Mouse (Mus musculus) kidney, postnatal 0 days (tissue): ENCODE results near the gene Il18bp. TPM values are rescaled to one million over a fixed set of nuclear protein-coding genes. Genes with fewer than 3 reads are reported as not detected.

Source experiments
- ATAC-seq: fragments of 200-750 bp; cut with Nextera tagmentation; replicated peaks from 2 replicates; pipeline ENCODE4 v1.8.0; 2017; ENCODE audit warnings: low read depth, moderate number of reproducible peaks, moderate TSS enrichment, moderate library complexity; ENCODE audit not compliant: low FRiP score
- DNase-seq: peaks from one replicate; pipeline ENCODE4 v3.0.0-alpha.2; 2016; ENCODE audit warnings: low spot score
- H3K27ac ChIP-seq: fragments of 300-500 bp; sonication (generic); 2 replicates; pipeline ENCODE4 v1.5.1; 2014; ENCODE audit warnings: mild to moderate bottlenecking
- H3K27me3 ChIP-seq: fragments of 300-500 bp; sonication (generic); 2 replicates; pipeline ENCODE4 v1.6.1; 2014; ENCODE audit warnings: low read length, mixed read lengths; ENCODE audit not compliant: insufficient read depth
- H3K36me3 ChIP-seq: fragments of 300-500 bp; sonication (generic); 2 replicates; pipeline ENCODE4 v1.6.1; 2014; ENCODE audit warnings: low read length, mixed read lengths; ENCODE audit not compliant: insufficient read depth
- H3K4me1 ChIP-seq: fragments of 300-500 bp; sonication (generic); replicated peaks from 2 replicates; pipeline ENCODE4 v1.6.1; 2014; ENCODE audit warnings: antibody characterized with exemption, low read length, mixed read lengths; ENCODE audit not compliant: insufficient read depth
- H3K4me2 ChIP-seq: fragments of 300-500 bp; sonication (generic); 2 replicates; pipeline ENCODE4 v1.6.1; 2014; ENCODE audit warnings: mild to moderate bottlenecking, low read length, moderate library complexity, mixed read lengths
- H3K4me3 ChIP-seq: fragments of 300-500 bp; sonication (generic); replicated peaks from 2 replicates; pipeline ENCODE4 v1.5.1; 2014; ENCODE audit warnings: low read depth, low read length
- H3K9ac ChIP-seq: fragments of 300-500 bp; sonication (generic); 2 replicates; pipeline ENCODE4 v1.6.1; 2014; ENCODE audit warnings: low read depth, low read length
- H3K9me3 ChIP-seq: fragments of 300-500 bp; sonication (generic); replicated peaks from 2 replicates; pipeline ENCODE4 v1.6.1; 2016; ENCODE audit warnings: low read length, inconsistent platforms, mixed read lengths
- CTCF ChIP-seq: IDR thresholded peaks from 2 replicates; pipeline ENCODE4 v1.5.1; 2016; ENCODE audit warnings: antibody characterized with exemption, low read depth, mild to moderate bottlenecking, moderate library complexity
- WGBS: fragments of 180-500 bp; shearing (Covaris S2); extraction: QIAGEN DNeasy Blood & Tissue Kit; methylation state at CpG from one replicate; pipeline ENCODE4 v1.1.7; 2014; 5-methylcytosine and 5-hydroxymethylcytosine counted together
- polyA plus RNA-seq: library from polyadenylated mRNA; unstranded; fragments of >200 nt; fragmentation: Nextera tagmentation; extraction: Ambion mirVana; gene quantifications from 2 replicates; pipeline ENCODE4 v1.2.1, GENCODE M21; 2015

Il18bp gene
- polyA plus RNA-seq, 1 experiment from 2014 or later, result 2.1 TPM

DNA sequence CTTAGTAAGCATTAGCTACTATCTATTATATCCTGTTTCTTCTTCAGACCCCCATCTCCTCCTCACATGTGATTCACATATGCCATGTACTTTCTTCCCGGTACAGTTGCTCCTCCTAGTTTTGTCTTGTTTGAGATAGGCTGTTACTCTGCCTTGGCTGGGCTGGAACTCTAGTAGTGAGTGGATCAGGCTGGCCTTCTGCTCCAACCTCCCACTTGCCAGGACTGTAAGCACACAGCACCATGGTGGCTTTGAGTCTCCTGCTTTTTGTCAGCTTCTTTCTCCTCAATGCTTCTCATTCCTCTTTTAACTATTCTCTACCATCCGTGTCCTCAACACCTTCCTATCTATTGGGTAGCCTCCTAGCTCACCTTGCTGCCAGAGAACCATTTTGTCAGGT, 49.7 kb downstream of the Il18bp start:
- Histone ChIP-seq H3K36me3 (no peaks in the 10 kb centered on the region), H3K9ac (no peak overlapping the region), H3K4me3 (no peak overlapping the region), H3K4me1 (peaks cover 25% of the 10 kb centered on the region), H3K27me3 (no peaks in the 10 kb centered on the region), H3K9me3 (no peaks in the 10 kb centered on the region), H3K27ac (peak overlapping the region; percentile 100), H3K4me2 (peak overlapping the region; percentile 86; the same call in 1 of the 2 replicates)
- DNase-seq (no peak), ATAC-seq (no peak)
- WGBS, result 64% methylated on average over 2 of the region's 2 CpGs
- TF ChIP-seq CTCF, result no peak

- no peak overlapping the region for H3K4me3 ChIP-seq
- H3K36me3 ChIP-seq, result no peaks in the 10 kb centered on the region
- H3K27me3 ChIP-seq, result no peaks in the 10 kb centered on the region
- H3K27ac ChIP-seq, result no peak overlapping the region
- 100% methylated on average over 1 of the region's 1 CpGs for WGBS
- no peak for DNase-seq
- H3K9me3 ChIP-seq, result no peaks in the 10 kb centered on the region
- TF ChIP-seq CTCF, result no peak
- ATAC-seq, result no peak
- no peak overlapping the region for H3K4me2 ChIP-seq
- H3K9ac ChIP-seq, result no peak overlapping the region
- H3K4me1 ChIP-seq, result peaks cover 16% of the 10 kb centered on the region
Observed at GRCm38 (mm10) chr7:101967256-101967655, 51.2 kb downstream of the Il18bp start.

- H3K4me1 ChIP-seq, result peaks cover 7% of the 10 kb centered on the region
- H3K27me3 ChIP-seq, result no peaks in the 10 kb centered on the region
- no peak overlapping the region for H3K4me3 ChIP-seq
- H3K9ac ChIP-seq, result no peak overlapping the region
- H3K27ac ChIP-seq, result peak overlapping the region; percentile 31; the same call in 1 of the 2 replicates
- H3K36me3 ChIP-seq, result no peaks in the 10 kb centered on the region
- ATAC-seq, result no peak
- H3K4me2 ChIP-seq, result no peak overlapping the region
- no peak for TF ChIP-seq CTCF
- DNase-seq, result no peak
- 44% methylated on average over 2 of the region's 2 CpGs for WGBS
- no peaks in the 10 kb centered on the region for H3K9me3 ChIP-seq
Observed at GRCm38 (mm10) chr7:101965606-101966005, 52.9 kb downstream of the Il18bp start.

Other genes starting within 250 kb of the Il18bp start
- 0.13 and 0.19 TPM in 2 replicates for gene Phox2a, start 200.4 kb downstream of the Il18bp start, polyA plus RNA-seq
- 34.5 and 35.6 TPM in 2 replicates for gene Inppl1, start 180.5 kb downstream of the Il18bp start, polyA plus RNA-seq
- gene Folr2, start 161.5 kb downstream of the Il18bp start, polyA plus RNA-seq, result 1.1 and 1.4 TPM in 2 replicates
- 47.2 and 50.2 TPM in 2 replicates for gene Anapc15, start 155.0 kb downstream of the Il18bp start, polyA plus RNA-seq
- 164 and 166 TPM in 2 replicates for gene Folr1, start 147.9 kb downstream of the Il18bp start, polyA plus RNA-seq
- gene Lamtor1, start 112.8 kb downstream of the Il18bp start, polyA plus RNA-seq, result 164 and 165 TPM in 2 replicates
- 0.13 and 0.34 TPM in 2 replicates for gene Tomt, start 112.3 kb downstream of the Il18bp start, polyA plus RNA-seq
- gene Lrrc51, start 84.8 kb downstream of the Il18bp start, polyA plus RNA-seq, result 9.6 and 11.4 TPM in 2 replicates
- 41.7 and 45.9 TPM in 2 replicates for gene Numa1, start 84.6 kb downstream of the Il18bp start, polyA plus RNA-seq
- 24.8 and 25.5 TPM in 2 replicates for gene Rnf121, start 46.8 kb upstream of the Il18bp start, polyA plus RNA-seq
- gene Xndc1, start 46.8 kb upstream of the Il18bp start, polyA plus RNA-seq, result 12.6 and 16.4 TPM in 2 replicates
- 0.45 and 0.50 TPM in 2 replicates for gene Xntrpc, start 47.0 kb upstream of the Il18bp start, polyA plus RNA-seq
- gene Trpc2, start 64.4 kb upstream of the Il18bp start, polyA plus RNA-seq, result not detected in 2 replicates
- gene Art1, start 83.1 kb upstream of the Il18bp start, polyA plus RNA-seq, result 0.24 and 0.70 TPM in 2 replicates
- gene Art5, start 90.8 kb upstream of the Il18bp start, polyA plus RNA-seq, result 1.4 and 2.3 TPM in 2 replicates
- not detected in 2 replicates for gene Chrna10, start 98.1 kb upstream of the Il18bp start, polyA plus RNA-seq
- 19.1 and 21.1 TPM in 2 replicates for gene Nup98, start 191.5 kb upstream of the Il18bp start, polyA plus RNA-seq
- gene Pgap2, start 191.5 kb upstream of the Il18bp start, polyA plus RNA-seq, result 65.8 and 66.8 TPM in 2 replicates
- gene Rhog, start 237.4 kb upstream of the Il18bp start, polyA plus RNA-seq, result 50.6 and 52.1 TPM in 2 replicates
- 9.7 and 10.3 TPM in 2 replicates for gene Stim1, start 249.1 kb upstream of the Il18bp start, polyA plus RNA-seq